29 mouse cellular contexts compared by ENCODE assay signal in the genomic region with DNA sequence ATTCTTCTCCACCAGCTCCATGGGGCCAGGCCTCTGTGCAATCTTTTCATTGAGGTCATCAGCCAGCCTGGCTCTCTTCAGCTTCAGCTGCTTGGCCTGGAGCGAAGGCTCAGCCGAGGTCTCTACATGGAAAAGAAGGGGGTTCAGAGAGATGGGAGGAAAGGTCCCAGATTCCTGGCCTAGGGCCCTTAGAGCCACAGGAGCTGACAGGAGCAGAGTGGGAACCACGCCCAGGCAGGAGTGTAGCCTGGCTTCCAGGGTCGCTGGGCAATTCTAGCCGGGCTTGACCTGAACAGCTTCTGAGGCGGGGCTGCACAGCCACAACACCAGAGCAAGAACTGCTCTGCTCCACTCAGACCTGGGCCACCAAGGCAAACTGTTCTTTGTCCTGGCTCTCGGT. TPM values are rescaled to one million over a fixed set of nuclear protein-coding genes. Genes with fewer than 3 reads are reported as not detected.
DNase-seq lines count a peak whose midpoint lies in the region; ATAC-seq and TF ChIP-seq lines count a peak whose summit lies in the region.
"Had no signal": no experiment of that assay in that cellular context is flagged by ENCODE, and none has a peak within 500 bp of the region (broad histone marks: within the 10 kb centered on the region; RNA-seq: fewer than 3 reads in every experiment).

No protein-coding gene starts in this region.

- no peak overlapping the region for H3K9ac ChIP-seq in forebrain, postnatal 0 days
- H3K9ac ChIP-seq in liver, embryonic 12.5 days: no peak overlapping the region
- no peak overlapping the region for H3K9ac ChIP-seq in CH12.LX (ENCODE audit: insufficient read depth, low read depth)
- H3K9ac ChIP-seq in liver, embryonic 16.5 days (ENCODE audit: low read depth, low read length): no peak overlapping the region
- H3K9ac ChIP-seq in hindbrain, embryonic 13.5 days: no peak overlapping the region
- H3K9ac ChIP-seq: hindbrain, embryonic 14.5 days; limb, embryonic 12.5 days; liver, embryonic 14.5 days; neural tube, embryonic 13.5 days; stomach, embryonic 15.5 days had no signal

- no peak overlapping the region for H3K4me3 ChIP-seq in forebrain, embryonic 10.5 days
- no peak overlapping the region for H3K4me3 ChIP-seq in forebrain, postnatal 0 days (ENCODE audit: low read depth, low read length)
- H3K4me3 ChIP-seq in liver, embryonic 12.5 days: no peak overlapping the region
- H3K4me3 ChIP-seq in CH12.LX (replicated peaks in 1 of 3; ENCODE audit: low read depth in 2 of 3, low read length in 2 of 3, poor library complexity in 1 of 3): no peak overlapping the region
- H3K4me3 ChIP-seq in liver, embryonic 16.5 days (ENCODE audit: low read depth, low read length): no peak overlapping the region
- H3K4me3 ChIP-seq in hindbrain, embryonic 13.5 days: no peak overlapping the region
- H3K4me3 ChIP-seq: limb, embryonic 12.5 days; neural tube, embryonic 13.5 days; stomach, embryonic 15.5 days had no signal

- H3K36me3 ChIP-seq in forebrain, embryonic 10.5 days (replicated peaks): peaks cover 56% of the 10 kb centered on the region
- peaks cover 31% of the 10 kb centered on the region for H3K36me3 ChIP-seq in forebrain, postnatal 0 days (ENCODE audit: insufficient read depth)
- H3K36me3 ChIP-seq in liver, embryonic 12.5 days: peaks cover 45% of the 10 kb centered on the region
- H3K36me3 ChIP-seq in CH12.LX (replicated peaks in 1 of 2; ENCODE audit: control insufficient read depth in 1 of 2, insufficient read depth in 1 of 2, low read length in 1 of 2): peaks cover 29 to 76% of the 10 kb centered on the region in 2 experiments
- H3K36me3 ChIP-seq in liver, embryonic 16.5 days (ENCODE audit: control insufficient read depth, insufficient read depth): no peaks in the 10 kb centered on the region
- peaks cover 52% of the 10 kb centered on the region for H3K36me3 ChIP-seq in hindbrain, embryonic 13.5 days

- no peaks in the 10 kb centered on the region for H3K79me2 ChIP-seq in CH12.LX (replicated peaks; ENCODE audit: control insufficient read depth, extremely low read depth, insufficient read depth, poor library complexity, severe bottlenecking)

- 0 out of 2 replicates have a peak overlapping the region, but pooled peaks have one; percentile 11 for H3K27ac ChIP-seq in forebrain, embryonic 10.5 days
- no peak overlapping the region for H3K27ac ChIP-seq in forebrain, postnatal 0 days (ENCODE audit: low read depth, low read length)
- peak overlapping the region; percentile 24; the same call in 1 of the 2 replicates for H3K27ac ChIP-seq in liver, embryonic 12.5 days
- H3K27ac ChIP-seq in CH12.LX (ENCODE audit: insufficient read depth, low read depth): peak overlapping the region; percentile 73
- 0 out of 2 replicates have a peak overlapping the region, but pooled peaks have one; percentile 1 for H3K27ac ChIP-seq in liver, embryonic 16.5 days (ENCODE audit: low read length)
- no peak overlapping the region for H3K27ac ChIP-seq in hindbrain, embryonic 13.5 days
- H3K27ac ChIP-seq: hindbrain, embryonic 14.5 days; limb, embryonic 12.5 days; liver, embryonic 14.5 days; neural tube, embryonic 13.5 days; stomach, embryonic 15.5 days had no signal

- no peak for DNase-seq in forebrain, embryonic 10.5 days (ENCODE audit: extremely low spot score, low spot score)
- DNase-seq in forebrain, postnatal 0 days: no peak
- DNase-seq in liver (no peak), CH12.LX (ENCODE audit: extremely low read depth) (no peak)
- no peak for DNase-seq in testis, postnatal 14 days (ENCODE audit: low spot score)
- DNase-seq: adrenal gland, postnatal 10 days; cerebellum, adult 11-12 months; cerebellum, adult 9-11 months; gastrocnemius, postnatal 10 days; heart, adult 18-20 months; heart, postnatal 4 days; kidney, adult 9 months; kidney, postnatal 10 days; lung, postnatal 4 days; right cerebral cortex, postnatal 4 days; thymus, postnatal 14 days had no signal

- in situ Hi-C loops in CH12.LX (cut with MboI; ENCODE audit: low pct_ligation_motif_present, low pct_unique_long_range_greater_than_20kb, low sequenced_read_pairs): no loop called here

- no peak overlapping the region for H3K4me2 ChIP-seq in forebrain, postnatal 0 days (ENCODE audit: low read depth)
- H3K4me2 ChIP-seq in liver, embryonic 12.5 days: no peak overlapping the region
- H3K4me2 ChIP-seq in CH12.LX (ENCODE audit: insufficient read depth, low read depth, poor library complexity, severe bottlenecking): no peak overlapping the region
- H3K4me2 ChIP-seq in liver, embryonic 16.5 days (ENCODE audit: low read depth, low read length): no peak overlapping the region
- H3K4me2 ChIP-seq in hindbrain, embryonic 13.5 days: no peak overlapping the region
- H3K4me2 ChIP-seq: heart, embryonic 11.5 days; hindbrain, embryonic 14.5 days; limb, embryonic 12.5 days; midbrain, embryonic 11.5 days; neural tube, embryonic 13.5 days; stomach, embryonic 15.5 days had no signal

- no peak for TF ChIP-seq POLR2A in CH12.LX (IDR thresholded peaks at IDR 0.05; ENCODE audit: low read depth, low read length)

- no peaks in the 10 kb centered on the region for H3K9me3 ChIP-seq in forebrain, embryonic 10.5 days
- no peaks in the 10 kb centered on the region for H3K9me3 ChIP-seq in forebrain, postnatal 0 days (ENCODE audit: low read length)
- no peaks in the 10 kb centered on the region for H3K9me3 ChIP-seq in liver, embryonic 12.5 days (replicated peaks)
- no peaks in the 10 kb centered on the region for H3K9me3 ChIP-seq in CH12.LX (replicated peaks; ENCODE audit: low read length)
- H3K9me3 ChIP-seq in liver, embryonic 16.5 days (replicated peaks; ENCODE audit: control insufficient read depth, low read length): no peaks in the 10 kb centered on the region
- H3K9me3 ChIP-seq in hindbrain, embryonic 13.5 days: no peaks in the 10 kb centered on the region
- H3K9me3 ChIP-seq: limb, embryonic 12.5 days; neural tube, embryonic 13.5 days; stomach, embryonic 15.5 days had no signal

- ATAC-seq in forebrain, postnatal 0 days: no peak
- no peak for ATAC-seq in liver, embryonic 12.5 days
- ATAC-seq in liver, embryonic 16.5 days (ENCODE audit: low read depth): no peak
- no peak for ATAC-seq in hindbrain, embryonic 13.5 days (ENCODE audit: low FRiP score)
- ATAC-seq: forebrain, embryonic 14.5 days; intestine, postnatal 0 days; Patski had no signal

- H3K27me3 ChIP-seq in forebrain, embryonic 10.5 days (ENCODE audit: poor library complexity, severe bottlenecking): no peaks in the 10 kb centered on the region
- no peaks in the 10 kb centered on the region for H3K27me3 ChIP-seq in forebrain, postnatal 0 days (ENCODE audit: insufficient read depth, low read length)
- no peaks in the 10 kb centered on the region for H3K27me3 ChIP-seq in liver, embryonic 12.5 days (replicated peaks)
- H3K27me3 ChIP-seq in CH12.LX (replicated peaks): no peaks in the 10 kb centered on the region
- no peaks in the 10 kb centered on the region for H3K27me3 ChIP-seq in liver, embryonic 16.5 days (ENCODE audit: control insufficient read depth, insufficient read depth, low read depth, low read length)
- H3K27me3 ChIP-seq in hindbrain, embryonic 13.5 days: no peaks in the 10 kb centered on the region
- H3K27me3 ChIP-seq: limb, embryonic 12.5 days; neural tube, embryonic 13.5 days; Patski; stomach, embryonic 15.5 days had no signal

- no peak for TF ChIP-seq CTCF in forebrain, postnatal 0 days (IDR thresholded peaks at IDR 0.05; ENCODE audit: low read depth)
- TF ChIP-seq CTCF in CH12.LX (conservative IDR thresholded peaks at IDR 0.05 in 1 of 2, IDR thresholded peaks at IDR 0.05 in 1 of 2; ENCODE audit: low read depth in 2 of 2, low read length in 2 of 2): no peak

- H3K4me1 ChIP-seq in forebrain, embryonic 10.5 days: peaks cover 14% of the 10 kb centered on the region
- 0 out of 2 replicates have a peak, but pooled peaks cover 3% of the 10 kb centered on the region for H3K4me1 ChIP-seq in forebrain, postnatal 0 days (ENCODE audit: insufficient read depth)
- peaks cover 42% of the 10 kb centered on the region for H3K4me1 ChIP-seq in liver, embryonic 12.5 days
- peaks cover 29 to 63% of the 10 kb centered on the region in 2 experiments for H3K4me1 ChIP-seq in CH12.LX (ENCODE audit: control insufficient read depth in 1 of 2, insufficient read depth in 2 of 2)
- H3K4me1 ChIP-seq in liver, embryonic 16.5 days (ENCODE audit: control insufficient read depth, low read depth, low read length): peaks cover 12% of the 10 kb centered on the region
- H3K4me1 ChIP-seq in hindbrain, embryonic 13.5 days (replicated peaks): no peaks in the 10 kb centered on the region; the same call in none of the 2 replicates

- dilution Hi-C loops in CH12.LX (cut with MboI; ENCODE audit: extremely low pct_ligation_motif_present, extremely low pct_unique_long_range_greater_than_20kb, low sequenced_read_pairs): no loop called here

- TF ChIP-seq RAD21 in CH12.LX (IDR thresholded peaks at IDR 0.05; ENCODE audit: low read depth, low read length): no peak

- TF ChIP-seq EP300 in CH12.LX (IDR thresholded peaks at IDR 0.05; ENCODE audit: low read length): no peak

- WGBS in forebrain, embryonic 10.5 days: 93% methylated on average over 7 of the region's 7 CpGs
- 84% methylated on average over 7 of the region's 7 CpGs for WGBS in forebrain, postnatal 0 days
- 65% methylated on average over 7 of the region's 7 CpGs for WGBS in liver, embryonic 12.5 days (ENCODE audit: insufficient replicate concordance)
- 67% methylated on average over 7 of the region's 7 CpGs for WGBS in liver, embryonic 16.5 days (ENCODE audit: insufficient replicate concordance)
- WGBS in hindbrain, embryonic 13.5 days: 90% methylated on average over 7 of the region's 7 CpGs

TF ChIP-seq in CH12.LX, 34 proteins besides CTCF, POLR2A, EP300 and RAD21:
- TF ChIP-seq KAT2A (IDR thresholded peaks at IDR 0.05; ENCODE audit: insufficient replicate concordance, low read length) (no peak), TBP (conservative IDR thresholded peaks at IDR 0.05; ENCODE audit: low read depth, low read length) (no peak), BHLHE40 (IDR thresholded peaks at IDR 0.05; ENCODE audit: low read depth, low read length) (no peak), ZMIZ1 (IDR thresholded peaks at IDR 0.05; ENCODE audit: low read depth, low read length) (no peak), PAX5 (IDR thresholded peaks at IDR 0.05; ENCODE audit: low read length) (no peak)

RNA-seq across cellular contexts. Expression of a gene that starts 44.9 kb away (rescaled TPM):
- polyA plus RNA-seq in forebrain, embryonic 10.5 days (2016; fragmentation: Nextera tagmentation; extraction: Ambion mirVana): 35.5 and 36.9 TPM in 2 replicates
- total RNA-seq in forebrain, postnatal 0 days (2014; rRNA removed): 68.7 and 78.9 TPM in 2 replicates
- 55.0 and 67.2 TPM in 2 replicates for polyA plus RNA-seq in forebrain, postnatal 0 days (2015; fragmentation: Nextera tagmentation; extraction: Ambion mirVana)
- polyA plus RNA-seq in liver, embryonic 12.5 days (2016; fragmentation: Nextera tagmentation; extraction: Ambion mirVana): 17.6 and 18.1 TPM in 2 replicates
- 25.5 and 29.5 TPM in 2 replicates for total RNA-seq in CH12.LX (2012; rRNA removed)
- total RNA-seq in CH12.LX (2014; rRNA removed): 14.4 and 15.5 TPM in 2 replicates
- 15.0 and 19.9 TPM in 2 replicates for polyA plus RNA-seq in CH12.LX (2012; ENCODE audit: insufficient read length, low read depth)
- polyA plus RNA-seq in liver, embryonic 16.5 days (2015; fragmentation: Nextera tagmentation; extraction: Ambion mirVana): 7.9 TPM in 2 replicates
- 56.4 and 58.3 TPM in 2 replicates for polyA plus RNA-seq in hindbrain, embryonic 13.5 days (2015; fragmentation: Nextera tagmentation; extraction: Ambion mirVana)

Comparison
In these comparisons a context has a peak if more than half of its experiments do, and no peak if none do; other contexts are left out.
1. H3K27ac ChIP-seq: peak in forebrain, embryonic 10.5 days (single experiment), liver, embryonic 12.5 days (single experiment), CH12.LX (single experiment) and liver, embryonic 16.5 days (single experiment); none in forebrain, postnatal 0 days (single experiment) and hindbrain, embryonic 13.5 days (single experiment).